Mouse (Mus musculus) myocyte (in vitro differentiated cells): Measurements from ENCODE around the gene Golga5.

Experiments
- POLR2A ChIP-seq: IDR thresholded peaks from one replicate; pipeline ENCODE4 v1.6.1; 2011; ENCODE audit warnings: low read depth, mild to moderate bottlenecking, control low read depth, moderate library complexity; ENCODE audit not compliant: insufficient read length
- REST ChIP-seq: IDR thresholded peaks from one replicate; pipeline ENCODE4 v1.6.1; 2011; ENCODE audit warnings: mild to moderate bottlenecking, control low read depth, moderate library complexity; ENCODE audit not compliant: insufficient read depth, insufficient read length
- USF1 ChIP-seq: IDR thresholded peaks from one replicate; pipeline ENCODE4 v1.6.1; 2011; ENCODE audit warnings: low read depth, mild to moderate bottlenecking, control low read depth, moderate library complexity

DNA sequence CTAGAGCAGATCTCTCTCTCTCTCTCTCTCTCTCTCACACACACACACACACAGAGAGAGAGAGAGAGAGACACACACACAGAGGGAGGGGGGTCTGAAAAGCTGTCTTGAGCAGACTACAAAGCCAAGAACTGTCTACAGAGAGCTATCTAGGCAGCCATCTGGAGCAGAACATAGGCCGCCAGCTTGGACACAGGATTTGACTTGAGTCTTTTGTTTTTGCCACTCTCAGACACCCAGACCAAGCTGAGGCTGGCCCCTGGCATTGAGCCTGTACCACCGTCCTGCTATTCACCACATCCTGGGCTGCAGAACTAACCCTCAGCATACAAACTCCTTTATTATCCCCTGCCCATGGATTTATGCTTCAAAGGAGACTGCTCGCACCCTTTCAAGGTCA is 49.4 kb upstream of the Golga5 start:
- no peak for TF ChIP-seq REST
- no peak for TF ChIP-seq USF1
- no peak for TF ChIP-seq POLR2A
